Comparison of ENCODE assay signal across 30 mouse cellular contexts in genomic region chr9:65492351-65492750, GRCm38 (mm10). TPM values are rescaled to one million over a fixed set of nuclear protein-coding genes. Genes with fewer than 3 reads are reported as not detected.
DNase-seq lines count a peak whose midpoint lies in the region; ATAC-seq and TF ChIP-seq lines count a peak whose summit lies in the region.
"Had no signal": no experiment of that assay in that cellular context is flagged by ENCODE, and none has a peak within 500 bp of the region (broad histone marks: within the 10 kb centered on the region; RNA-seq: fewer than 3 reads in every experiment).

No protein-coding gene starts in this region.

- H3K27me3 ChIP-seq in limb, embryonic 15.5 days = no peaks in the 10 kb centered on the region
- H3K27me3 ChIP-seq in stomach, postnatal 0 days (ENCODE audit: control insufficient read depth, insufficient read depth, low read length) = no peaks in the 10 kb centered on the region
- no peaks in the 10 kb centered on the region for H3K27me3 ChIP-seq in intestine, embryonic 15.5 days (replicated peaks)
- H3K27me3 ChIP-seq: forebrain, embryonic 12.5 days; forebrain, embryonic 15.5 days; heart, embryonic 12.5 days; heart, embryonic 15.5 days; hindbrain, embryonic 13.5 days had no signal

- no peak for DNase-seq in stomach, postnatal 0 days (ENCODE audit: low spot score)
- DNase-seq in retina, embryonic 14.5 days (ENCODE audit: low spot score) = no peak
- DNase-seq: adrenal gland, adult 8-10 months; adrenal gland, postnatal 25 days; cerebellum, adult 11-12 months; cerebellum, adult 8-10 months; cerebellum, postnatal 10 days; cerebellum, postnatal 36 days; embryo, embryonic 11 days; gastrocnemius, postnatal 36 days; heart, adult 11 months; heart, postnatal 10 days; heart, postnatal 36 days had no signal

- no peak for TF ChIP-seq EP300 in stomach, postnatal 0 days (optimal IDR thresholded peaks at IDR 0.05)

- H3K4me3 ChIP-seq in bone marrow, adult 2 months (replicated peaks; ENCODE audit: control insufficient read depth, low read depth, low read length) = no peak overlapping the region
- H3K4me3 ChIP-seq in bone marrow macrophage, adult 2 months (ENCODE audit: insufficient read depth, low read length) = no peak overlapping the region
- no peak overlapping the region for H3K4me3 ChIP-seq in limb, embryonic 15.5 days
- H3K4me3 ChIP-seq in stomach, postnatal 0 days (ENCODE audit: low read depth, low read length) = no peak overlapping the region
- no peak overlapping the region for H3K4me3 ChIP-seq in intestine, embryonic 15.5 days (replicated peaks)
- H3K4me3 ChIP-seq: forebrain, embryonic 12.5 days; forebrain, embryonic 15.5 days; heart, embryonic 12.5 days; heart, embryonic 15.5 days; hindbrain, embryonic 10.5 days; hindbrain, embryonic 13.5 days had no signal

- ATAC-seq in limb, embryonic 15.5 days (ENCODE audit: insufficient number of reproducible peaks, low FRiP score, low TSS enrichment, low read depth) = no peak
- no peak for ATAC-seq in stomach, postnatal 0 days (ENCODE audit: low FRiP score, low TSS enrichment)
- no peak for ATAC-seq in intestine, embryonic 15.5 days
- ATAC-seq: CD4-positive, CD25-positive, alpha-beta regulatory T cell, adult 4 months; forebrain, embryonic 15.5 days; hindbrain, embryonic 16.5 days; inflammation-experienced regulatory T-cells, adult 6 months; intestine, postnatal 0 days had no signal

- no peaks in the 10 kb centered on the region for H3K9me3 ChIP-seq in limb, embryonic 15.5 days
- H3K9me3 ChIP-seq in stomach, postnatal 0 days (ENCODE audit: control insufficient read depth, low read length) = no peaks in the 10 kb centered on the region
- no peaks in the 10 kb centered on the region for H3K9me3 ChIP-seq in intestine, embryonic 15.5 days
- H3K9me3 ChIP-seq: forebrain, embryonic 12.5 days; forebrain, embryonic 15.5 days; heart, embryonic 15.5 days; hindbrain, embryonic 10.5 days had no signal

- no peak overlapping the region for H3K9ac ChIP-seq in limb, embryonic 15.5 days
- no peak overlapping the region for H3K9ac ChIP-seq in stomach, postnatal 0 days (ENCODE audit: low read length)
- H3K9ac ChIP-seq in intestine, embryonic 15.5 days = no peak overlapping the region
- H3K9ac ChIP-seq: forebrain, embryonic 12.5 days; forebrain, embryonic 15.5 days; heart, embryonic 12.5 days; heart, embryonic 15.5 days; hindbrain, embryonic 13.5 days had no signal

- H3K4me1 ChIP-seq in bone marrow, adult 2 months (ENCODE audit: control insufficient read depth, insufficient read depth, low read length) = peaks cover 2% of the 10 kb centered on the region; the same call in 1 of the 2 replicates
- peaks cover 8% of the 10 kb centered on the region for H3K4me1 ChIP-seq in bone marrow macrophage, adult 2 months (ENCODE audit: control insufficient read depth, insufficient read depth, low read length)
- H3K4me1 ChIP-seq in limb, embryonic 15.5 days = no peaks in the 10 kb centered on the region
- no peaks in the 10 kb centered on the region for H3K4me1 ChIP-seq in stomach, postnatal 0 days (replicated peaks; ENCODE audit: control insufficient read depth, insufficient read depth)
- H3K4me1 ChIP-seq in intestine, embryonic 15.5 days (replicated peaks) = no peaks in the 10 kb centered on the region
- H3K4me1 ChIP-seq: forebrain, embryonic 12.5 days; forebrain, embryonic 15.5 days; heart, embryonic 12.5 days; heart, embryonic 15.5 days; hindbrain, embryonic 10.5 days; hindbrain, embryonic 13.5 days had no signal

- H3K27ac ChIP-seq in bone marrow, adult 2 months (ENCODE audit: control insufficient read depth, insufficient read depth, low read depth, low read length, poor library complexity) = peak overlapping the region; percentile 7; the same call in 1 of the 2 replicates
- peak overlapping the region; percentile 92 for H3K27ac ChIP-seq in bone marrow macrophage, adult 2 months (ENCODE audit: insufficient read depth, low read depth, low read length)
- H3K27ac ChIP-seq in limb, embryonic 15.5 days = peak overlapping the region; percentile 19
- H3K27ac ChIP-seq in stomach, postnatal 0 days (replicated peaks) = peak overlapping the region; percentile 69; the same call in 1 of the 2 replicates
- no peak overlapping the region for H3K27ac ChIP-seq in intestine, embryonic 15.5 days
- H3K27ac ChIP-seq: forebrain, embryonic 12.5 days; forebrain, embryonic 15.5 days; heart, embryonic 15.5 days; hindbrain, embryonic 10.5 days; hindbrain, embryonic 13.5 days had no signal

- no peak for TF ChIP-seq CTCF in bone marrow, adult 2 months (IDR thresholded peaks at IDR 0.05; ENCODE audit: control insufficient read depth, insufficient read depth, low read length)
- no peak for TF ChIP-seq CTCF in bone marrow macrophage, adult 2 months (IDR thresholded peaks at IDR 0.05; ENCODE audit: low read depth, low read length)
- TF ChIP-seq CTCF in stomach, postnatal 0 days (IDR thresholded peaks at IDR 0.05; ENCODE audit: low read depth) = no peak

- H3K4me2 ChIP-seq in limb, embryonic 15.5 days = no peak overlapping the region
- no peak overlapping the region for H3K4me2 ChIP-seq in stomach, postnatal 0 days (replicated peaks; ENCODE audit: low read depth)
- no peak overlapping the region for H3K4me2 ChIP-seq in intestine, embryonic 15.5 days (replicated peaks)
- H3K4me2 ChIP-seq: forebrain, embryonic 12.5 days; forebrain, embryonic 15.5 days; heart, embryonic 12.5 days; heart, embryonic 15.5 days; hindbrain, embryonic 13.5 days had no signal

- H3K36me3 ChIP-seq in limb, embryonic 15.5 days = peaks cover 9% of the 10 kb centered on the region
- no peaks in the 10 kb centered on the region for H3K36me3 ChIP-seq in stomach, postnatal 0 days (ENCODE audit: control insufficient read depth, insufficient read depth, low read length)
- H3K36me3 ChIP-seq in intestine, embryonic 15.5 days = no peaks in the 10 kb centered on the region

- 71% methylated on average over 2 of the region's 2 CpGs for WGBS in bone marrow, adult 2 months
- WGBS in limb, embryonic 15.5 days = 76% methylated on average over 2 of the region's 2 CpGs
- 76% methylated on average over 2 of the region's 2 CpGs for WGBS in stomach, postnatal 0 days
- WGBS in intestine, embryonic 15.5 days = 85% methylated on average over 2 of the region's 2 CpGs

- no peak for TF ChIP-seq POLR2A in bone marrow, adult 2 months (IDR thresholded peaks at IDR 0.05; ENCODE audit: borderline replicate concordance, control insufficient read depth, low read depth, low read length)
- TF ChIP-seq POLR2A in bone marrow macrophage, adult 2 months (IDR thresholded peaks at IDR 0.05; ENCODE audit: borderline replicate concordance, low read depth, low read length) = no peak

RNA-seq across cellular contexts. Expression of gene Ankdd1a, which starts 27.6 kb away (rescaled TPM):
- 1.2 TPM in 1 of 2 replicates, not detected in the other for polyA plus RNA-seq in bone marrow, adult 2 months (2011; ENCODE audit: insufficient read depth, insufficient read length, low replicate concordance, missing spikeins)
- 4.1 and 6.4 TPM in 2 replicates for polyA plus RNA-seq in bone marrow macrophage, adult 2 months (2012; ENCODE audit: insufficient read depth, insufficient read length, missing spikeins)
- 0.35 and 0.76 TPM in 2 replicates for polyA plus RNA-seq in limb, embryonic 15.5 days (2015; fragmentation: Nextera tagmentation; extraction: Ambion mirVana)
- polyA plus RNA-seq in stomach, postnatal 0 days (2015; fragmentation: Nextera tagmentation; extraction: Ambion mirVana) = 0.18 and 0.35 TPM in 2 replicates
- not detected in 2 replicates for polyA plus RNA-seq in intestine, embryonic 15.5 days (2015; fragmentation: Nextera tagmentation; extraction: Ambion mirVana)
- polyA plus RNA-seq: C2C12; embryonic facial prominence, embryonic 11.5 days; embryonic facial prominence, embryonic 14.5 days; heart, embryonic 12.5 days; heart, embryonic 15.5 days; hindbrain, embryonic 10.5 days; inflammation-experienced regulatory T-cells, adult 6 months; intestine, postnatal 0 days had no signal

RNA-seq across cellular contexts. Expression of gene Spg21, which starts 31.6 kb away (rescaled TPM):
- 7.8 and 16.5 TPM in 2 replicates for polyA plus RNA-seq in bone marrow, adult 2 months (2011; ENCODE audit: insufficient read depth, insufficient read length, low replicate concordance, missing spikeins)
- polyA plus RNA-seq in bone marrow macrophage, adult 2 months (2012; ENCODE audit: insufficient read depth, insufficient read length, missing spikeins) = 95.1 and 104 TPM in 2 replicates
- 123 and 165 TPM in 2 replicates for polyA plus RNA-seq in limb, embryonic 15.5 days (2015; fragmentation: Nextera tagmentation; extraction: Ambion mirVana)
- polyA plus RNA-seq in stomach, postnatal 0 days (2015; fragmentation: Nextera tagmentation; extraction: Ambion mirVana) = 62.3 and 67.7 TPM in 2 replicates
- 90.2 and 102 TPM in 2 replicates for polyA plus RNA-seq in intestine, embryonic 15.5 days (2015; fragmentation: Nextera tagmentation; extraction: Ambion mirVana)

RNA-seq across cellular contexts. Expression of gene Mtfmt, which starts 56.8 kb away (rescaled TPM):
- 7.7 and 18.7 TPM in 2 replicates for polyA plus RNA-seq in bone marrow, adult 2 months (2011; ENCODE audit: insufficient read depth, insufficient read length, low replicate concordance, missing spikeins)
- polyA plus RNA-seq in bone marrow macrophage, adult 2 months (2012; ENCODE audit: insufficient read depth, insufficient read length, missing spikeins) = 11.6 and 19.1 TPM in 2 replicates
- 19.8 and 21.0 TPM in 2 replicates for polyA plus RNA-seq in limb, embryonic 15.5 days (2015; fragmentation: Nextera tagmentation; extraction: Ambion mirVana)
- 11.5 and 12.4 TPM in 2 replicates for polyA plus RNA-seq in stomach, postnatal 0 days (2015; fragmentation: Nextera tagmentation; extraction: Ambion mirVana)
- 18.6 and 22.1 TPM in 2 replicates for polyA plus RNA-seq in intestine, embryonic 15.5 days (2015; fragmentation: Nextera tagmentation; extraction: Ambion mirVana)
